Mouse (Mus musculus): ENCODE measurements at regions not wholly inside any gene's neighbourhood (a gene's known extent, or its start where the extent isn't known, plus 50 kb on each side); places are given as distances from the start of the nearest gene placed in this dataset.

GRCm38 (mm10) chr7:121314521-121314920, 77.1 kb upstream of the Hs3st2 start:
- Histone ChIP-seq H3K4me1 (ENCODE audit: control insufficient read depth in 2 of 2, insufficient read depth in 2 of 2, low read length in 2 of 2, poor library complexity in 1 of 2) (0 out of 4 replicates have a peak, but pooled peaks cover 0 to 2% of the 10 kb centered on the region in 2 experiments), H3K27ac (ENCODE audit: insufficient read depth, low read depth, low read length, poor library complexity, severe bottlenecking) (no peak overlapping the region), H3K9ac (ENCODE audit: insufficient read depth, low read depth, low read length, poor library complexity, severe bottlenecking) (no peak overlapping the region), H3K36me3 (ENCODE audit: control insufficient read depth, insufficient read depth, low read length, poor library complexity, severe bottlenecking) (no peaks in the 10 kb centered on the region), H3K9me3 (ENCODE audit: control insufficient read depth, insufficient read depth, low read depth, low read length) (no peaks in the 10 kb centered on the region), H3K4me3 (ENCODE audit: insufficient read depth in 1 of 2, low read depth in 1 of 2, low read length in 2 of 2, poor library complexity in 1 of 2, severe bottlenecking in 1 of 2) (no peak overlapping the region)
- DNase-seq (ENCODE audit: low read depth, low spot score), result no peak
- no peak for TF ChIP-seq ZC3H11A (IDR thresholded peaks at IDR 0.05; ENCODE audit: borderline replicate concordance, low read depth, low read length)
- TF ChIP-seq MAFK (IDR thresholded peaks at IDR 0.05; ENCODE audit: insufficient read depth, low read depth, low read length), result no peak
- TF ChIP-seq HCFC1 (IDR thresholded peaks at IDR 0.05; ENCODE audit: borderline replicate concordance, insufficient read depth, low read length), result no peak
- TF ChIP-seq ZNF384 (IDR thresholded peaks at IDR 0.05; ENCODE audit: low read depth, low read length), result no peak
- no peak for TF ChIP-seq CHD2 (IDR thresholded peaks at IDR 0.05; ENCODE audit: low read depth, low read length)
- in situ Hi-C loops (cut with MboI; ENCODE audit: low sequenced_read_pairs in 2 of 2, unreplicated experiment in 2 of 2), result no loop called here

- TF ChIP-seq HCFC1 (IDR thresholded peaks at IDR 0.05; ENCODE audit: borderline replicate concordance, insufficient read depth, low read length), result no peak
- TF ChIP-seq MAFK (IDR thresholded peaks at IDR 0.05; ENCODE audit: insufficient read depth, low read depth, low read length), result no peak
- TF ChIP-seq CHD2 (IDR thresholded peaks at IDR 0.05; ENCODE audit: low read depth, low read length), result no peak
- no peak for TF ChIP-seq ZC3H11A (IDR thresholded peaks at IDR 0.05; ENCODE audit: borderline replicate concordance, low read depth, low read length)
- no peak for TF ChIP-seq ZNF384 (IDR thresholded peaks at IDR 0.05; ENCODE audit: low read depth, low read length)
Measured at GRCm38 (mm10) chr7:121329274-121329673, 62.4 kb upstream of the Hs3st2 start.

GRCm38 (mm10) chr7:121332532-121332931, 59.1 kb upstream of the Hs3st2 start:
- H3K27ac ChIP-seq (ENCODE audit: insufficient read depth, low read depth, low read length, poor library complexity, severe bottlenecking), result no peak overlapping the region
- in situ Hi-C loops (cut with MboI; ENCODE audit: low sequenced_read_pairs in 2 of 2, unreplicated experiment in 2 of 2), result no loop called here
- H3K9ac ChIP-seq (ENCODE audit: insufficient read depth, low read depth, low read length, poor library complexity, severe bottlenecking), result no peak overlapping the region
- H3K36me3 ChIP-seq (ENCODE audit: control insufficient read depth, insufficient read depth, low read length, poor library complexity, severe bottlenecking), result no peaks in the 10 kb centered on the region
- H3K4me3 ChIP-seq (ENCODE audit: insufficient read depth in 1 of 2, low read depth in 1 of 2, low read length in 2 of 2, poor library complexity in 1 of 2, severe bottlenecking in 1 of 2), result no peak overlapping the region
- DNase-seq (ENCODE audit: low read depth, low spot score), result no peak
- TF ChIP-seq ZC3H11A (IDR thresholded peaks at IDR 0.05; ENCODE audit: borderline replicate concordance, low read depth, low read length) (no peak), HCFC1 (IDR thresholded peaks at IDR 0.05; ENCODE audit: borderline replicate concordance, insufficient read depth, low read length) (no peak), ZNF384 (IDR thresholded peaks at IDR 0.05; ENCODE audit: low read depth, low read length) (no peak), MAFK (IDR thresholded peaks at IDR 0.05; ENCODE audit: insufficient read depth, low read depth, low read length) (no peak), CHD2 (IDR thresholded peaks at IDR 0.05; ENCODE audit: low read depth, low read length) (no peak)
- H3K4me1 ChIP-seq (ENCODE audit: control insufficient read depth in 2 of 2, insufficient read depth in 2 of 2, low read length in 2 of 2, poor library complexity in 1 of 2), result no peaks in the 10 kb centered on the region
- H3K9me3 ChIP-seq (ENCODE audit: control insufficient read depth, insufficient read depth, low read depth, low read length), result no peaks in the 10 kb centered on the region

More at GRCm38 (mm10) chr7:121329274-121329673, 62.4 kb upstream of the Hs3st2 start:
- H3K4me3 ChIP-seq (ENCODE audit: insufficient read depth in 1 of 2, low read depth in 1 of 2, low read length in 2 of 2, poor library complexity in 1 of 2, severe bottlenecking in 1 of 2), result no peak overlapping the region
- DNase-seq (ENCODE audit: low read depth, low spot score), result no peak
- no peaks in the 10 kb centered on the region for H3K36me3 ChIP-seq (ENCODE audit: control insufficient read depth, insufficient read depth, low read length, poor library complexity, severe bottlenecking)
- no peak overlapping the region for H3K27ac ChIP-seq (ENCODE audit: insufficient read depth, low read depth, low read length, poor library complexity, severe bottlenecking)
- H3K4me1 ChIP-seq (ENCODE audit: control insufficient read depth in 2 of 2, insufficient read depth in 2 of 2, low read length in 2 of 2, poor library complexity in 1 of 2), result no peaks in the 10 kb centered on the region
- H3K9ac ChIP-seq (ENCODE audit: insufficient read depth, low read depth, low read length, poor library complexity, severe bottlenecking), result no peak overlapping the region
- in situ Hi-C loops (cut with MboI; ENCODE audit: low sequenced_read_pairs in 2 of 2, unreplicated experiment in 2 of 2), result no loop called here
- H3K9me3 ChIP-seq (ENCODE audit: control insufficient read depth, insufficient read depth, low read depth, low read length), result no peaks in the 10 kb centered on the region

- Histone ChIP-seq H3K36me3 (ENCODE audit: control insufficient read depth, insufficient read depth, low read length, poor library complexity, severe bottlenecking) (no peaks in the 10 kb centered on the region), H3K9ac (ENCODE audit: insufficient read depth, low read depth, low read length, poor library complexity, severe bottlenecking) (no peak overlapping the region), H3K27ac (ENCODE audit: insufficient read depth, low read depth, low read length, poor library complexity, severe bottlenecking) (no peak overlapping the region), H3K4me1 (ENCODE audit: control insufficient read depth in 2 of 2, insufficient read depth in 2 of 2, low read length in 2 of 2, poor library complexity in 1 of 2) (no peaks in the 10 kb centered on the region), H3K9me3 (ENCODE audit: control insufficient read depth, insufficient read depth, low read depth, low read length) (no peaks in the 10 kb centered on the region), H3K4me3 (ENCODE audit: insufficient read depth in 1 of 2, low read depth in 1 of 2, low read length in 2 of 2, poor library complexity in 1 of 2, severe bottlenecking in 1 of 2) (no peak overlapping the region)
- in situ Hi-C loops (cut with MboI; ENCODE audit: low sequenced_read_pairs in 2 of 2, unreplicated experiment in 2 of 2), result no loop called here
- DNase-seq (ENCODE audit: low read depth, low spot score), result no peak
- no peak for TF ChIP-seq ZNF384 (IDR thresholded peaks at IDR 0.05; ENCODE audit: low read depth, low read length)
- no peak for TF ChIP-seq MAFK (IDR thresholded peaks at IDR 0.05; ENCODE audit: insufficient read depth, low read depth, low read length)
- no peak for TF ChIP-seq ZC3H11A (IDR thresholded peaks at IDR 0.05; ENCODE audit: borderline replicate concordance, low read depth, low read length)
- no peak for TF ChIP-seq CHD2 (IDR thresholded peaks at IDR 0.05; ENCODE audit: low read depth, low read length)
- no peak for TF ChIP-seq HCFC1 (IDR thresholded peaks at IDR 0.05; ENCODE audit: borderline replicate concordance, insufficient read depth, low read length)
Measured at GRCm38 (mm10) chr7:121335390-121336109, 56.1 kb upstream of the Hs3st2 start.

Data from ES-E14 (cell line).